Mouse (Mus musculus): ENCODE data around the gene 1190002N15Rik.

DNA sequence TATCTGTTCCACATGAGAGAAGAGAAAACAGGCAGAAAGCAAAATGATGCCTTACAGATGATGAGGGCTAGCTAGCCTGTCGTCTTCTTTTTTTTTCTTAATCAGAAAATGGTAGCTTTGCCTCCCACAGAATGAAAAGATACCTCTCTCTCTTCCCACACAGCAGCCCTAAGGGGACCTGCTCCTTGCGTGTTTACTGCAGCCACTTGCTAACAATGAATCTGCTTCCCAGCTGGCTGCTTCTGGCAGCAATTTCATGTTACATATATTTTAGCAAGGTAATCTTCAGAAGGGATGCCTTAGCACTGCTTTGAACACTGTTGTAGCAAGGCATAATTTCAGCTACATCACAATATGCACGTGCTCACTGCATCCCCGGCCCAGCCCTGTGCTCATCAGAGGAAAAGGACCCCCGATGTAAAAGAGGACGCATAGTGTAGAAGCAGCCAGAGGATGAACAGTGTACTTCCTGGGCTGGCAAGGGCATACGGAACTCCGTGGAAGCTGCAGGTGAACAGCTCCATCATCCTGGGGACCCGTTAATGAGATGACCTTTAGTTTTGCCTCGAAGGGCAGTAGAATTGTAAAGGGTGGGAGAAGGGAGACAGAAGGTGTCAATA lies 64.8 kb downstream of the 1190002N15Rik start:
- TF ChIP-seq EP300 (optimal IDR thresholded peaks at IDR 0.05) = no peak
- no peak for TF ChIP-seq CTCF (IDR thresholded peaks at IDR 0.05; ENCODE audit: low read depth)

Data from stomach, postnatal 0 days (tissue).